Mouse (Mus musculus) heart, postnatal 0 days (tissue): Measurements from ENCODE around the gene Slc38a2. TPM values are rescaled to one million over a fixed set of nuclear protein-coding genes. Genes with fewer than 3 reads are reported as not detected.

Experiments
- ATAC-seq: fragments of 200-750 bp; cut with Nextera tagmentation; 2 replicates; pipeline ENCODE4 v1.8.0; 2017; ENCODE audit warnings: low read depth, moderate number of reproducible peaks, moderate library complexity; ENCODE audit not compliant: insufficient read depth
- DNase-seq: peaks from one replicate; pipeline ENCODE4 v3.0.0-alpha.2; 2016; ENCODE audit warnings: low spot score
- H3K27ac ChIP-seq: fragments of 300-500 bp; sonication (generic); 2 replicates; pipeline ENCODE4 v1.5.1; 2014; ENCODE audit warnings: low read depth, mild to moderate bottlenecking
- H3K27me3 ChIP-seq: fragments of 300-500 bp; sonication (generic); 2 replicates; pipeline ENCODE4 v1.6.1; 2014; ENCODE audit warnings: low read length, mixed read lengths; ENCODE audit not compliant: control insufficient read depth, insufficient read depth
- H3K36me3 ChIP-seq: fragments of 300-500 bp; sonication (generic); replicated peaks from 2 replicates; pipeline ENCODE4 v1.6.1; 2014; ENCODE audit warnings: low read length, mixed read lengths; ENCODE audit not compliant: control insufficient read depth, insufficient read depth
- H3K4me1 ChIP-seq: fragments of 300-500 bp; sonication (generic); 2 replicates; pipeline ENCODE4 v1.6.1; 2014; ENCODE audit warnings: antibody characterized with exemption; ENCODE audit not compliant: control insufficient read depth, insufficient read depth
- H3K4me2 ChIP-seq: fragments of 300-500 bp; sonication (generic); 2 replicates; pipeline ENCODE4 v1.6.1; 2014; ENCODE audit warnings: low read depth, mild to moderate bottlenecking, low read length, moderate library complexity
- H3K4me3 ChIP-seq: fragments of 300-500 bp; sonication (generic); 2 replicates; pipeline ENCODE4 v1.5.1; 2014; ENCODE audit warnings: low read depth, low read length
- H3K9ac ChIP-seq: fragments of 300-500 bp; sonication (generic); replicated peaks from 2 replicates; pipeline ENCODE4 v1.6.1; 2014; ENCODE audit warnings: low read depth, low read length, mixed read lengths
- H3K9me3 ChIP-seq: fragments of 300-500 bp; sonication (generic); replicated peaks from 2 replicates; pipeline ENCODE4 v1.6.1; 2016; ENCODE audit warnings: low read length; ENCODE audit not compliant: control insufficient read depth
- CTCF ChIP-seq: IDR thresholded peaks from 2 replicates; pipeline ENCODE4 v1.5.1; 2016; ENCODE audit warnings: antibody characterized with exemption, control low read depth, low read depth
- EP300 ChIP-seq: IDR thresholded peaks from 2 replicates; pipeline ENCODE4 v1.6.1; 2016; ENCODE audit warnings: antibody characterized with exemption, low read depth
- WGBS: fragments of 180-500 bp; shearing (Covaris S2); extraction: QIAGEN DNeasy Blood & Tissue Kit; methylation state at CpG from one replicate; pipeline ENCODE4 v1.1.7; 2014; 5-methylcytosine and 5-hydroxymethylcytosine counted together
- polyA plus RNA-seq: library from polyadenylated mRNA; unstranded; fragments of >200 nt; fragmentation: Nextera tagmentation; extraction: Ambion mirVana; gene quantifications from 2 replicates; pipeline ENCODE4 v1.2.1, GENCODE M21; 2015
- total RNA-seq: library from RNA; depleted of rRNA; stranded (reverse); fragments of >200 nt; gene quantifications from 2 replicates; pipeline ENCODE4 v1.2.3, GENCODE M21; 2014; ENCODE audit warnings: low replicate concordance

Slc38a2 gene
- total and polyA plus RNA-seq, 2 experiments from 2014 or later: 144 to 225 TPM

DNA sequence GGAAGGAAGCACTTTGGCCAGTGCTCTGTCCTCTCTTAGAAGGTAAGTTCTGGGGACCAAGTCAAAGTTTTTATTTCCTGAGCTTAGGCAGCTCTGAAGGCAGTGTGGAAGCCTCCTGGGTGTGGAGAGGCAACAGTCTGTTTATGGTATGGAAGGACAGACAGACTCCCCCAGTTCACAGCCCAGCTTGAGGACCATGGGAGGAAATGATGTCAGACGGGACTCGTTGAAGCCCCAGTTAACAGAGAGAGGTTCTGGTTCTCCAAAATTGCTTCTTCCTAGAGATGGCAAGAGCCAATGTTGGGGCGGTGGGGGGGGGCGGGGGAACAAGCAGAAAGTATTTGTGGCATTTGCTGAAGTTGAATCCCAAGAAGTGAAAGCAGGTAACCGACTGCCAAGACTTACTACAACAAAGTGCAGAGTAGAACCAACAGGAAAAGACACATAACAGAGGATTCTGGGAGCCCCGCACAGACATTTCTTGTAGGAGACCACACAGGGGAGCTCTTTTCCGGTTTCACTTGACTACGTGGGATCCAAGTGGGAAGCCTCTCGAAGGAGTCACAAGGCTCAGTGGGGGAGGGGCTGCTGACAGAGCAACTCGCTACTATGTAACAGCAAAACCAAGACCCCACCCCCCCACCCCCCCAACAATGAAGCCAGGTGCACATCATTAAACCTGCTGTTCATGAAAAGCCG, 15.2 kb downstream of the Slc38a2 start:
- H3K4me2 ChIP-seq: peak overlapping the region; percentile 27; the same call in 1 of the 2 replicates
- DNase-seq: peak; percentile 66
- peak; percentile 35; the same call in 1 of the 2 replicates for ATAC-seq
- peaks cover 4% of the 10 kb centered on the region; the same call in 1 of the 2 replicates for H3K4me1 ChIP-seq
- TF ChIP-seq CTCF: peak; percentile 35; the same call in 1 of the 2 replicates
- no peak for TF ChIP-seq EP300
- no peak overlapping the region for H3K9ac ChIP-seq
- peaks cover 16% of the 10 kb centered on the region for H3K36me3 ChIP-seq
- H3K27me3 ChIP-seq: 0 out of 2 replicates have a peak, but pooled peaks cover 3% of the 10 kb centered on the region
- WGBS: 28% methylated on average over 11 of the region's 11 CpGs
- H3K9me3 ChIP-seq: no peaks in the 10 kb centered on the region
- peak overlapping the region; percentile 36; the same call in 1 of the 2 replicates for H3K27ac ChIP-seq
- 0 out of 2 replicates have a peak overlapping the region, but pooled peaks have one; percentile 5 for H3K4me3 ChIP-seq

DNA sequence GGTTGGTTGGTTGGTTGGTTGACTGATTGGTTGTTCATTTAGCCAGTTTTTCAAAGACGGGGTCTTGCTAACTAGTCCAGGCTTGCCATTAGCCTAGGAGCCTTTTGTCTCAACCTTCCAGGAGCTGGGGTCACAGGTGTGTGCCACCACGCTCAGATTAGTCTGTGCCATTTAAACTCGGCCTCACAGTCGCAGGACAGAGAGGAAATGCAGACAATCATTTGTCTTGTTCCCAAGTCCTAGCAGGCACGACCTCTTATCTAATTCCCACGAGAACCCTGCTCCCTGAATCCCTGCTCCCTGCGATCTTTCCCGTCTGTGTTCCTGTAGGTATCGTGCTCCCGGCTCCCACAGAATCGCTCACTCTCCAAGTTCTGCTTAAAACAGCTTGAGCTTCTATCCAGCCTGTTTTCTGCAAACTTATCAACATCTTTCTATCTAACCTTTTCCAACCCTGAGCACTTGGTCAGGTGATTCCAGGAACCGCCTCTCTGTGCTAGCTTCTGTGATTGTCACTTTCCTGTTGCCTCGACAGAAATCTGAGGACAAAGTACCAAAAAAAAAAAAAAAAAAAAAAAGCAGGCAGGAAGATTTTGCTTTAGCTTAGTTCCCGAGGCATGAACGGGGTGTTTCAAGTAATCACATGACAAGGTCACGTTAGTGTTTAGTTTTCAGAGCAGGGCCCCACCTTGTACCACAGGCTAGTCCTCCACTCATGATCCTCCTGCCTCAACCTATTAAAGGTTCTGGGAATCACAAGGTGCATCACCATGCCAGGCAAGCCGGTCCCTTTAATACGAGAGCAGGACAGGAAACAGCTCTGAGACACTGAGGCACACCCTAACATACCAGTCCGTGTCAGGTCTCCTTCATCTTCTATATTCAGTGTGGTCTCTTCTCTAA, 20.4 kb downstream of the Slc38a2 start:
- Histone ChIP-seq H3K9me3 (no peaks in the 10 kb centered on the region), H3K4me2 (no peak overlapping the region), H3K27ac (no peak overlapping the region), H3K36me3 (no peaks in the 10 kb centered on the region), H3K27me3 (0 out of 2 replicates have a peak, but pooled peaks cover 7% of the 10 kb centered on the region), H3K4me1 (0 out of 2 replicates have a peak, but pooled peaks cover under 1% of the 10 kb centered on the region), H3K9ac (no peak overlapping the region), H3K4me3 (no peak overlapping the region)
- WGBS: 49% methylated on average over 19 of the region's 19 CpGs
- DNase-seq (no peak), ATAC-seq (no peak)
- TF ChIP-seq EP300 (no peak), CTCF (no peak)

DNA sequence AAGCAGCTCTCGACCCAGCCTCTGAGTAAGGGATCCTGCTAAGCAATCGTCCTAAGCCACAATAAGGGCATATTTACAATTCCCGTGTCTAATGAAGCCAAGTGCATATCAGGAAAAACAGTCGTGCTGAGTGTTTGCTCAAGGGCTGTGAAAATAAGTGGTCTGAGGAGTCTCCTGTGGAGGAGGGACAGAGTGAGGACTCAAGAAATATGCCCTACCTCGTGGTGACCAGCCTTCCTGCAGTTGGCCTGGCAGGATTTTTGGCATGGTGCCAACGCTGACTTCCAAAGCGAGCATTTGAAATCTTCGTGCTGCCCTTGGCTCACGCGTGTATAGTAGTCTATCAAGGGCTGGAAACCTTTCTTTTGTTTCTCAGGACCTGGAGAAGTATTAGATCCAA, 23.0 kb downstream of the Slc38a2 start:
- no peaks in the 10 kb centered on the region for H3K36me3 ChIP-seq
- peak; percentile 71 for DNase-seq
- H3K4me2 ChIP-seq: 0 out of 2 replicates have a peak overlapping the region, but pooled peaks have one; percentile 21
- TF ChIP-seq EP300: no peak
- TF ChIP-seq CTCF: no peak
- H3K27ac ChIP-seq: no peak overlapping the region; the same call in 1 of the 2 replicates
- H3K4me3 ChIP-seq: no peak overlapping the region
- H3K27me3 ChIP-seq: 0 out of 2 replicates have a peak, but pooled peaks cover 7% of the 10 kb centered on the region
- H3K4me1 ChIP-seq: no peaks in the 10 kb centered on the region
- 18% methylated on average over 10 of the region's 10 CpGs for WGBS
- no peaks in the 10 kb centered on the region for H3K9me3 ChIP-seq
- H3K9ac ChIP-seq: no peak overlapping the region
- ATAC-seq: peak; percentile 69

DNA sequence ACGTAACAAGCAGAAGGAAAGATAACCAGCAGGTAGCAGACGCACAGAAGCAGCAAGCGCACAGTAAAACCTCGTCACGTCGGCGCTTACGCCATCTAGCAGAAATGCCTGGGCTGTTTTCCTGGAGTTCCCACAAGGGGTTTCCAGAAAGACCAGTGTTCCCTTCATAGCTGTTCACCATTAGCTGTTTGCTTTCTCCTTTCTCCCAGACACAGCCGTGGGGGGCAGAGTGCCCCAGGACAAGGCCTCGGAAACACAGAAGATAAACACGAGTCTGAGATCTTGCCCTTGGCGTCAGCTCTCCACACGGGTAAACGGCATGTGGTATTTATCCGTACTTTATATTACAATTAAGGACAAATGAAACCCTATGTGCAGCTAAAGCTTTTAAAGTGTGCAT, 23.8 kb downstream of the Slc38a2 start:
- 0 out of 2 replicates have a peak, but pooled peaks cover 7% of the 10 kb centered on the region for H3K27me3 ChIP-seq
- no peaks in the 10 kb centered on the region for H3K9me3 ChIP-seq
- no peak overlapping the region for H3K4me3 ChIP-seq
- no peak overlapping the region for H3K9ac ChIP-seq
- no peaks in the 10 kb centered on the region for H3K36me3 ChIP-seq
- no peaks in the 10 kb centered on the region for H3K4me1 ChIP-seq
- ATAC-seq (no peak), DNase-seq (no peak)
- H3K4me2 ChIP-seq: no peak overlapping the region
- H3K27ac ChIP-seq: no peak overlapping the region
- WGBS: 68% methylated on average over 15 of the region's 15 CpGs
- TF ChIP-seq EP300 (no peak), CTCF (no peak)

DNA sequence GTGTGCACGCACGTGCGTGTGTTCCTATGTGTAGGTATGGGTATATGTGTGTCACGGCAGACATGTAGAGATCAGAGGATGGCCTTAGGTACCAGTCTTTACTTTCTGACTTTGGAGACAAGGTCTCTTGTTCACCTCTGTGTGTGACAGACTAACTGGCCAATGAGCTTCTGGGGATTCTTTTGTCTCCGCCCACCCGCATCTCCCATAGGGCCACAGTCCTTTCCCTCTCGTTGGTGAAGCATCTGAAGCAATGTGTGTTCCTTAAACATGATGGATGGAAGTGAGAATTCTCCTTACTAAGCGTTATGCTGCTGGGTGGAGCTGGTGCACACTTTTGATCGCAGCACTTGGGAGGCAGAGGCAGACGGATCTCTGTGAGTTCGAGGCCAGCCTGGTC, 24.5 kb downstream of the Slc38a2 start:
- Histone ChIP-seq H3K9me3 (no peaks in the 10 kb centered on the region), H3K36me3 (no peaks in the 10 kb centered on the region), H3K9ac (no peak overlapping the region), H3K4me3 (no peak overlapping the region), H3K4me1 (no peaks in the 10 kb centered on the region), H3K27me3 (0 out of 2 replicates have a peak, but pooled peaks cover 7% of the 10 kb centered on the region), H3K27ac (no peak overlapping the region), H3K4me2 (no peak overlapping the region)
- 89% methylated on average over 11 of the region's 11 CpGs for WGBS
- ATAC-seq (no peak), DNase-seq (no peak)
- no peak for TF ChIP-seq CTCF
